Mouse (Mus musculus): ENCODE measurements around the gene Sumo3. TPM values are rescaled to one million over a fixed set of nuclear protein-coding genes. Genes with fewer than 3 reads are reported as not detected.

The Sumo3 gene
- 329 and 347 TPM in 2 replicates for polyA plus RNA-seq (2015; fragmentation: Nextera tagmentation; extraction: Ambion mirVana)

- peak; percentile 89 for ATAC-seq
- under 1% methylated on average over 117 of the region's 119 CpGs for WGBS
- H3K4me1 ChIP-seq = peaks cover 26% of the 10 kb centered on the region
Measured at GRCm38 (mm10) chr10:77605908-77606826, at the start of gene Sumo3, which contains the start of gene Gm49325. TSS of gene Sumo3 (plus strand) at chr10:77606097. TSS of gene Gm49325 (plus strand) at chr10:77606197.

GRCm38 (mm10) chr10:77556631-77557030, 49.3 kb upstream of the Sumo3 start:
- WGBS = 86% methylated on average over 7 of the region's 7 CpGs
- Histone ChIP-seq H3K9ac (no peak overlapping the region), H3K4me3 (no peak overlapping the region), H3K4me1 (no peaks in the 10 kb centered on the region), H3K27me3 (no peaks in the 10 kb centered on the region), H3K4me2 (no peak overlapping the region), H3K27ac (no peak overlapping the region), H3K9me3 (replicated peaks) (no peaks in the 10 kb centered on the region), H3K36me3 (ENCODE audit: poor library complexity, severe bottlenecking) (no peaks in the 10 kb centered on the region)
- no peak for ATAC-seq

More at GRCm38 (mm10) chr10:77605908-77606826, at the start of gene Sumo3, which contains the start of gene Gm49325:
- Histone ChIP-seq H3K4me2 (peak within 1 kb of the TSS; percentile 87), H3K36me3 (ENCODE audit: poor library complexity, severe bottlenecking) (peaks cover 28% of the 10 kb centered on the region), H3K27ac (peak within 1 kb of the TSS; percentile 92), H3K4me3 (peak within 1 kb of the TSS; percentile 79), H3K9me3 (replicated peaks) (no peaks in the 10 kb centered on the region), H3K9ac (peak within 1 kb of the TSS; percentile 85), H3K27me3 (no peaks in the 10 kb centered on the region)

GRCm38 (mm10) chr10:77557641-77558040, 48.3 kb upstream of the Sumo3 start:
- H3K27ac ChIP-seq = no peak overlapping the region
- H3K4me2 ChIP-seq = no peak overlapping the region
- 84% methylated on average over 4 of the region's 4 CpGs for WGBS
- ATAC-seq = no peak
- H3K27me3 ChIP-seq = no peaks in the 10 kb centered on the region
- no peaks in the 10 kb centered on the region for H3K4me1 ChIP-seq
- H3K9me3 ChIP-seq (replicated peaks) = no peaks in the 10 kb centered on the region
- H3K36me3 ChIP-seq (ENCODE audit: poor library complexity, severe bottlenecking) = no peaks in the 10 kb centered on the region
- H3K9ac ChIP-seq = no peak overlapping the region
- H3K4me3 ChIP-seq = no peak overlapping the region

- H3K27me3 ChIP-seq = no peaks in the 10 kb centered on the region
Measured at GRCm38 (mm10) chr10:77560090-77560489, 45.8 kb upstream of the Sumo3 start.

GRCm38 (mm10) chr10:77560830-77561229, 45.1 kb upstream of the Sumo3 start:
- WGBS = 89% methylated on average over 9 of the region's 9 CpGs

More at GRCm38 (mm10) chr10:77560090-77560489, 45.8 kb upstream of the Sumo3 start:
- H3K9me3 ChIP-seq (replicated peaks) = no peaks in the 10 kb centered on the region
- no peak overlapping the region for H3K27ac ChIP-seq
- H3K4me1 ChIP-seq = no peaks in the 10 kb centered on the region
- H3K4me3 ChIP-seq = no peak overlapping the region
- WGBS = 87% methylated on average over 11 of the region's 11 CpGs
- H3K4me2 ChIP-seq = no peak overlapping the region
- H3K9ac ChIP-seq = no peak overlapping the region
- H3K36me3 ChIP-seq (ENCODE audit: poor library complexity, severe bottlenecking) = no peaks in the 10 kb centered on the region
- ATAC-seq = no peak

GRCm38 (mm10) chr10:77561508-77561907, 44.4 kb upstream of the Sumo3 start:
- H3K9ac ChIP-seq = no peak overlapping the region
- 75% methylated on average over 2 of the region's 2 CpGs for WGBS
- H3K27ac ChIP-seq = no peak overlapping the region
- H3K9me3 ChIP-seq (replicated peaks) = no peaks in the 10 kb centered on the region
- no peak overlapping the region for H3K4me2 ChIP-seq
- no peaks in the 10 kb centered on the region for H3K4me1 ChIP-seq
- ATAC-seq = no peak
- H3K36me3 ChIP-seq (ENCODE audit: poor library complexity, severe bottlenecking) = no peaks in the 10 kb centered on the region
- no peak overlapping the region for H3K4me3 ChIP-seq
- no peaks in the 10 kb centered on the region for H3K27me3 ChIP-seq

More at GRCm38 (mm10) chr10:77560830-77561229, 45.1 kb upstream of the Sumo3 start:
- no peak for ATAC-seq
- no peak overlapping the region for H3K27ac ChIP-seq
- no peaks in the 10 kb centered on the region for H3K27me3 ChIP-seq
- no peaks in the 10 kb centered on the region for H3K4me1 ChIP-seq
- H3K9ac ChIP-seq = no peak overlapping the region
- no peaks in the 10 kb centered on the region for H3K9me3 ChIP-seq (replicated peaks)
- no peaks in the 10 kb centered on the region for H3K36me3 ChIP-seq (ENCODE audit: poor library complexity, severe bottlenecking)
- no peak overlapping the region for H3K4me2 ChIP-seq
- H3K4me3 ChIP-seq = no peak overlapping the region

GRCm38 (mm10) chr10:77565005-77565404, 40.9 kb upstream of the Sumo3 start:
- WGBS = 80% methylated on average over 8 of the region's 8 CpGs
- H3K27me3 ChIP-seq = no peaks in the 10 kb centered on the region
- H3K4me1 ChIP-seq = no peaks in the 10 kb centered on the region
- H3K9me3 ChIP-seq (replicated peaks) = no peaks in the 10 kb centered on the region
- ATAC-seq = no peak
- H3K4me2 ChIP-seq = no peak overlapping the region
- H3K9ac ChIP-seq = no peak overlapping the region
- H3K36me3 ChIP-seq (ENCODE audit: poor library complexity, severe bottlenecking) = no peaks in the 10 kb centered on the region
- H3K27ac ChIP-seq = no peak overlapping the region
- H3K4me3 ChIP-seq = no peak overlapping the region

GRCm38 (mm10) chr10:77566651-77567050, 39.2 kb upstream of the Sumo3 start:
- no peak overlapping the region for H3K4me2 ChIP-seq
- no peaks in the 10 kb centered on the region for H3K27me3 ChIP-seq
- no peak overlapping the region for H3K4me3 ChIP-seq
- H3K4me1 ChIP-seq = no peaks in the 10 kb centered on the region
- H3K36me3 ChIP-seq (ENCODE audit: poor library complexity, severe bottlenecking) = no peaks in the 10 kb centered on the region
- 34% methylated on average over 8 of the region's 8 CpGs for WGBS
- no peak overlapping the region for H3K9ac ChIP-seq
- no peaks in the 10 kb centered on the region for H3K9me3 ChIP-seq (replicated peaks)
- no peak for ATAC-seq
- H3K27ac ChIP-seq = no peak overlapping the region

GRCm38 (mm10) chr10:77569481-77569880, 36.4 kb upstream of the Sumo3 start:
- Histone ChIP-seq H3K9ac (no peak overlapping the region), H3K27ac (no peak overlapping the region), H3K36me3 (ENCODE audit: poor library complexity, severe bottlenecking) (no peaks in the 10 kb centered on the region), H3K9me3 (replicated peaks) (no peaks in the 10 kb centered on the region), H3K4me2 (no peak overlapping the region), H3K4me3 (no peak overlapping the region), H3K4me1 (no peaks in the 10 kb centered on the region), H3K27me3 (no peaks in the 10 kb centered on the region)
- no peak for ATAC-seq
- 37% methylated on average over 7 of the region's 7 CpGs for WGBS

GRCm38 (mm10) chr10:77569973-77570658, 35.8 kb upstream of the Sumo3 start:
- H3K4me1 ChIP-seq = no peaks in the 10 kb centered on the region
- no peak overlapping the region for H3K4me3 ChIP-seq
- H3K4me2 ChIP-seq = no peak overlapping the region
- no peak for ATAC-seq
- WGBS = 60% methylated on average over 6 of the region's 6 CpGs
- H3K36me3 ChIP-seq (ENCODE audit: poor library complexity, severe bottlenecking) = no peaks in the 10 kb centered on the region
- no peaks in the 10 kb centered on the region for H3K9me3 ChIP-seq (replicated peaks)
- no peaks in the 10 kb centered on the region for H3K27me3 ChIP-seq
- no peak overlapping the region for H3K9ac ChIP-seq
- H3K27ac ChIP-seq = no peak overlapping the region

GRCm38 (mm10) chr10:77572225-77572624, 33.7 kb upstream of the Sumo3 start:
- Histone ChIP-seq H3K36me3 (ENCODE audit: poor library complexity, severe bottlenecking) (no peaks in the 10 kb centered on the region), H3K4me3 (no peak overlapping the region), H3K27ac (no peak overlapping the region), H3K4me2 (no peak overlapping the region), H3K9ac (no peak overlapping the region), H3K9me3 (replicated peaks) (no peaks in the 10 kb centered on the region), H3K27me3 (no peaks in the 10 kb centered on the region), H3K4me1 (no peaks in the 10 kb centered on the region)
- WGBS = 42% methylated on average over 3 of the region's 3 CpGs
- ATAC-seq = no peak

GRCm38 (mm10) chr10:77573162-77573561, 32.7 kb upstream of the Sumo3 start:
- WGBS = 74% methylated on average over 1 of the region's 1 CpGs
- no peak for ATAC-seq
- no peak overlapping the region for H3K4me3 ChIP-seq
- H3K9ac ChIP-seq = no peak overlapping the region
- no peak overlapping the region for H3K4me2 ChIP-seq
- no peak overlapping the region for H3K27ac ChIP-seq
- H3K36me3 ChIP-seq (ENCODE audit: poor library complexity, severe bottlenecking) = no peaks in the 10 kb centered on the region
- H3K27me3 ChIP-seq = no peaks in the 10 kb centered on the region
- H3K4me1 ChIP-seq = no peaks in the 10 kb centered on the region
- no peaks in the 10 kb centered on the region for H3K9me3 ChIP-seq (replicated peaks)
